Mouse (Mus musculus): ENCODE data around the gene Mrpl55. TPM values are rescaled to one million over a fixed set of nuclear protein-coding genes. Genes with fewer than 3 reads are reported as not detected.

The Mrpl55 gene
- polyA plus RNA-seq, 1 experiment from 2014 or later, result 119 TPM

GRCm38 (mm10) chr11:59224025-59224424 lies 21.7 kb downstream of the Mrpl55 start:
- WGBS, result 93% methylated on average over 3 of the region's 3 CpGs
- Histone ChIP-seq H3K36me3 (replicated peaks) (peaks cover 49% of the 10 kb centered on the region), H3K4me1 (peaks cover 42% of the 10 kb centered on the region)

GRCm38 (mm10) chr11:59224470-59224869 lies 22.2 kb downstream of the Mrpl55 start:
- no peak overlapping the region for H3K4me3 ChIP-seq
- peaks cover 44% of the 10 kb centered on the region for H3K4me1 ChIP-seq
- DNase-seq (ENCODE audit: low spot score), result no peak
- no peaks in the 10 kb centered on the region for H3K9me3 ChIP-seq
- peaks cover 44% of the 10 kb centered on the region for H3K36me3 ChIP-seq (replicated peaks)
- no peak overlapping the region for H3K27ac ChIP-seq (replicated peaks)
- H3K27me3 ChIP-seq (replicated peaks; ENCODE audit: low read depth, poor library complexity, severe bottlenecking), result no peaks in the 10 kb centered on the region
- 80% methylated on average over 2 of the region's 2 CpGs for WGBS

More at GRCm38 (mm10) chr11:59224025-59224424, 21.7 kb downstream of the Mrpl55 start:
- Histone ChIP-seq H3K4me3 (no peak overlapping the region), H3K9me3 (no peaks in the 10 kb centered on the region), H3K27me3 (replicated peaks; ENCODE audit: low read depth, poor library complexity, severe bottlenecking) (no peaks in the 10 kb centered on the region), H3K27ac (replicated peaks) (no peak overlapping the region)
- no peak for DNase-seq (ENCODE audit: low spot score)

GRCm38 (mm10) chr11:59225167-59225566 lies 22.9 kb downstream of the Mrpl55 start:
- no peak for DNase-seq (ENCODE audit: low spot score)
- peaks cover 38% of the 10 kb centered on the region for H3K36me3 ChIP-seq (replicated peaks)
- peak overlapping the region; percentile 99; the same call in 1 of the 2 replicates for H3K4me3 ChIP-seq
- no peak overlapping the region for H3K27ac ChIP-seq (replicated peaks)
- no peaks in the 10 kb centered on the region for H3K9me3 ChIP-seq
- no peaks in the 10 kb centered on the region for H3K27me3 ChIP-seq (replicated peaks; ENCODE audit: low read depth, poor library complexity, severe bottlenecking)
- H3K4me1 ChIP-seq, result peaks cover 44% of the 10 kb centered on the region
- 84% methylated on average over 2 of the region's 2 CpGs for WGBS

DNA sequence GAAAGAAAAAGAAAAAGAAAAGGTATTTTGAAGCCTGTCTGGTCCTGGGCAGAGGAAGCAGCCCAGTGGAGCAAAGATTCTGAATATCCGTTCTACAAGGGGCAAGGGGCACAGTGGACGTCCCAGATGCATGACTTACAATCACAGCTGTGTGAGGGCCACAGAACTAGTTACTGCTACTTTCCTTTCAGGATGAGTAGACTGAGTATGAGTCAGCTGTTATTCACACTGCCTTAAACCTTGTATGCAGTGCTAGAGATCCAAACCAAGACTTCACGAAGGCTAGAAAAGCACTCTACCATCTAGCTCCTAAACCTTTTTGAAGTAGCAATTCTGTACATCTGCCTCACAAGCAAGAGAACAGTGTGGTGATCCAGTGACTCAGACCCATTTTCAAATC lies 24.0 kb downstream of the Mrpl55 start:
- no peaks in the 10 kb centered on the region for H3K9me3 ChIP-seq
- H3K4me1 ChIP-seq, result peaks cover 43% of the 10 kb centered on the region
- DNase-seq (ENCODE audit: low spot score), result no peak
- H3K27ac ChIP-seq (replicated peaks), result no peak overlapping the region
- no peaks in the 10 kb centered on the region for H3K27me3 ChIP-seq (replicated peaks; ENCODE audit: low read depth, poor library complexity, severe bottlenecking)
- H3K4me3 ChIP-seq, result peak overlapping the region; percentile 99
- peaks cover 27% of the 10 kb centered on the region for H3K36me3 ChIP-seq (replicated peaks)
- WGBS, result 71% methylated on average over 3 of the region's 3 CpGs

- peaks cover 20% of the 10 kb centered on the region for H3K36me3 ChIP-seq (replicated peaks)
- no peak for DNase-seq (ENCODE audit: low spot score)
- 7% methylated on average over 21 of the region's 21 CpGs for WGBS
- peak overlapping the region; percentile 99 for H3K4me3 ChIP-seq
- no peaks in the 10 kb centered on the region for H3K9me3 ChIP-seq
- H3K27ac ChIP-seq (replicated peaks), result peak overlapping the region; percentile 98
- H3K4me1 ChIP-seq, result peaks cover 40% of the 10 kb centered on the region
- no peaks in the 10 kb centered on the region for H3K27me3 ChIP-seq (replicated peaks; ENCODE audit: low read depth, poor library complexity, severe bottlenecking)
Measured at GRCm38 (mm10) chr11:59226787-59227603, 24.7 kb downstream of the Mrpl55 start.

DNA sequence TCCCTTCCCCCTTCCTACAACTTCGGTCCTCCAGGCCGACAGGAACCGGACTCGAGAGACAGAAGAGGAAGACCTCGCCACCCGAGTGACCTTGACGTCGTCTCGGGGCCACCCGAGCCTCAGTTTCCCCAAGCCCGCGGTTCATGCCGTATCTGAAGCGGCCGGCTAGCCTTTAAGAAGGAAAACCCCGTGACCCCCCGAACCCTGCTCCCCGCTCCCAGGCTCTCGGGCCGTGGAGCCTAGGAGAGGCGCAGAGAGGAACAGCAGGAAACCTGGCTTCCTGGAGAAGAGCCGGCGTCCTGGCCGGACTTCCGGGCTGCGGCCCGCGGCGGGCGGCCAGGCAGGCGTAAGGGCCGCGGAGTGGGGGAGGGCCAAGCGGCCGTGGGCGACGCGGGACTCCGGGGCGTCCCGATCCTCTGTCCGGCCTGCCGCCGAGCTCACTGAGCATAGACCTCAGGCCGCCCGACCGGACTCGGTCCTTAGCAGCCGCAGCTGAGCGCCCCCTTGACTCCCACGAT lies 25.4 kb downstream of the Mrpl55 start:
- DNase-seq (ENCODE audit: low spot score), result no peak
- Histone ChIP-seq H3K4me3 (peak overlapping the region; percentile 99), H3K36me3 (replicated peaks) (peaks cover 14% of the 10 kb centered on the region), H3K27ac (replicated peaks) (peak overlapping the region; percentile 98), H3K4me1 (peaks cover 40% of the 10 kb centered on the region), H3K27me3 (replicated peaks; ENCODE audit: low read depth, poor library complexity, severe bottlenecking) (no peaks in the 10 kb centered on the region), H3K9me3 (no peaks in the 10 kb centered on the region)
- WGBS, result under 1% methylated on average over 51 of the region's 51 CpGs

- peaks cover 9% of the 10 kb centered on the region for H3K36me3 ChIP-seq (replicated peaks)
- H3K4me1 ChIP-seq, result peaks cover 39% of the 10 kb centered on the region
- peak within 1 kb of the TSS; percentile 98 for H3K27ac ChIP-seq (replicated peaks)
- H3K4me3 ChIP-seq, result peak within 1 kb of the TSS; percentile 99
- no peaks in the 10 kb centered on the region for H3K27me3 ChIP-seq (replicated peaks; ENCODE audit: low read depth, poor library complexity, severe bottlenecking)
- WGBS, result 4% methylated on average over 59 of the region's 59 CpGs
- peak; percentile 97 for DNase-seq (ENCODE audit: low spot score)
- H3K9me3 ChIP-seq, result no peaks in the 10 kb centered on the region
Measured at GRCm38 (mm10) chr11:59228122-59228953, 26.1 kb downstream of the Mrpl55 start, which contains the start of gene Arf1. Gene Arf1, minus strand, starts transcription at chr11:59228270.

DNA sequence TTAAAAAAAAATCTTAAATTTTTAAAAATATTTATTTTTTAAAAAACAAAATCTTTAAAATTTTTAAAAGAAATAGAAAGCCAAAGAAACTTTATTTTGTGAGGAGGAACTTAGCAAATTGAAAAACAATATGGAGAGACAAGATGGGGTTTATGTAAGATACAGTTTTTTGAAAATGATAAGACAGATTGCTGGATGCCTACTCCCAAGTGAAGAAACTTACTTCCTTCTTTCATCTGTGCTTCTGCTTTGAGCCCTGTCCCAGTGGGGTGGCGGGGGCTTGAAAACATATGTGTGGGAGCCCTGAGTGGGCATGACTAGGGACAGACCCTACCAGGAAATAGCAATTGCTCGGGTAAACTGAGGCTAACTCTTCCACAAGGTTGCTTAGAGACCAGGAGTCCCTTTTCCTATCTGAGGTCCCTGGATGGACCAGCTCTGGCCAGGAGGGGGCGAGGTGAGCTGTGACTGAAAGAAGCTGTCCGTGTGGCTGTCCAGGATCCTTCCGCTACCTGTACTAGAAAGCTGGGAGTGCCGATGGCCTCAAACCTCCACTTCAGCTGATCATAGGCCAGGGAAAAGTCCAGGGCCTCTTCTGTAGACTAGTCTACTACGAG lies 28.0 kb downstream of the Mrpl55 start:
- Histone ChIP-seq H3K27me3 (replicated peaks; ENCODE audit: low read depth, poor library complexity, severe bottlenecking) (no peaks in the 10 kb centered on the region), H3K9me3 (no peaks in the 10 kb centered on the region), H3K4me3 (no peak overlapping the region; the same call in 1 of the 2 replicates), H3K36me3 (replicated peaks) (no peaks in the 10 kb centered on the region; the same call in 1 of the 2 replicates), H3K4me1 (peaks cover 28% of the 10 kb centered on the region), H3K27ac (replicated peaks) (no peak overlapping the region)
- DNase-seq (ENCODE audit: low spot score), result peak; percentile 77
- WGBS, result 14% methylated on average over 7 of the region's 7 CpGs

DNA sequence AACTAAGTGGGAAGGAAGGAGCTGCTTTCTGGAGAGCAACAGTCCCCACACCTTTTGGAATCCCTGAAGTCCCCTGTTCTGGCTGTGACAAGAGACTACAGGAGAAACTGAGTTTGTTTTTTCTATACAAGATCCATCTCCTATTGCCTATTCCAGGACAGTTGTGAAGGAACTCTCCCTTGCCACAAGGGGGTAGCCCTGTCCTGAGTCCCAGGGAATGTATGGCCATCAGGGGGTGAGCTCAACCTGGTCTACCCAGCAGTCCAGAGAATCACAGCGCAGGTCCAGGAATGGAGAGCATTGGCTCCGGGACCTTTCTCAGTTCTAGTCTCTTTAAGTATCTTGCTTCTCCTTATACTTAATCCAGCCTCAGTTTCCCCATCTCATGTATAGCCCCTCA lies 30.5 kb downstream of the Mrpl55 start:
- Histone ChIP-seq H3K27me3 (replicated peaks; ENCODE audit: low read depth, poor library complexity, severe bottlenecking) (peaks cover 12% of the 10 kb centered on the region), H3K4me1 (peaks cover 9% of the 10 kb centered on the region), H3K9me3 (no peaks in the 10 kb centered on the region), H3K36me3 (replicated peaks) (no peaks in the 10 kb centered on the region), H3K27ac (replicated peaks) (no peak overlapping the region), H3K4me3 (no peak overlapping the region)
- no peak for DNase-seq (ENCODE audit: low spot score)
- 63% methylated on average over 2 of the region's 2 CpGs for WGBS

- Histone ChIP-seq H3K4me1 (peaks cover 20% of the 10 kb centered on the region), H3K9me3 (no peaks in the 10 kb centered on the region), H3K4me3 (peak overlapping the region; percentile 26; the same call in 1 of the 2 replicates), H3K36me3 (replicated peaks) (no peaks in the 10 kb centered on the region), H3K27ac (replicated peaks) (no peak overlapping the region), H3K27me3 (replicated peaks; ENCODE audit: low read depth, poor library complexity, severe bottlenecking) (peaks cover 60% of the 10 kb centered on the region)
- DNase-seq (ENCODE audit: low spot score), result peak; percentile 85
- 4% methylated on average over 15 of the region's 15 CpGs for WGBS
Measured at GRCm38 (mm10) chr11:59238525-59239427, 36.5 kb downstream of the Mrpl55 start.

DNA sequence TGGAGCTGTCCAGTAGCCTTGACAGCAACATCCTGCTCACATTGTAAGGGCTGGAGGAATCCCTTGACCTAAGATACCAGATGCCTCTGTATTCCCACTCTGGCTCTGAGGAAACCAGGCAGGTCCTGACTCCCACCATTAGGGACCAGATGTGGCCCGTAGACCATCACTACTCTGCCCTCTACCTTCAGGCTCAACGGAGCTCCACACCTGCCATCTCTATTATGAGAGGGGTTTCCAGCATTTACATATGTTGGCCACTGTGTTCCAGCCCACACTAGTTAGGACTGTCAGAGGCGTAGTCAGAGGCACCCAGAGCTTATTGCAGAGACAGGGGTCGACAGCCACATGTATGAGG lies 37.1 kb downstream of the Mrpl55 start:
- 55% methylated on average over 4 of the region's 4 CpGs for WGBS
- Histone ChIP-seq H3K27me3 (replicated peaks; ENCODE audit: low read depth, poor library complexity, severe bottlenecking) (peaks cover 66% of the 10 kb centered on the region), H3K36me3 (replicated peaks) (no peaks in the 10 kb centered on the region), H3K4me3 (peak overlapping the region; percentile 26; the same call in 1 of the 2 replicates), H3K27ac (replicated peaks) (peak overlapping the region; percentile 21; the same call in 1 of the 2 replicates), H3K4me1 (peaks cover 20% of the 10 kb centered on the region), H3K9me3 (no peaks in the 10 kb centered on the region)
- DNase-seq (ENCODE audit: low spot score), result no peak

Data from embryonic facial prominence, embryonic 10.5 days (tissue).